Mouse (Mus musculus) monocyte, adult 2 months (primary cell): Measurements from ENCODE around the gene B3gnt8.
A peak's percentile ranks its signal among the peaks of the same experiment; 100 is the strongest.

ENCODE experiments used
- DNase-seq, 2 experiments: peaks; one replicate each; pipeline ENCODE4 v3.0.0; 2022; ENCODE audit warnings: low spot score in 2 of 2, low read depth in 1 of 2

B3gnt8 gene

GRCm38 (mm10) chr7:25618865-25619721, 7.4 kb upstream of the B3gnt8 start, which contains the start of gene Dmac2:
TSS of gene Dmac2 (plus strand) at chr7:25619414.
- peak; percentile 76 to 86 for DNase-seq

GRCm38 (mm10) chr7:25619722-25619991, 6.8 kb upstream of the B3gnt8 start:
- DNase-seq = no peak

GRCm38 (mm10) chr7:25620101-25620500, 6.4 kb upstream of the B3gnt8 start:
- DNase-seq = no peak

GRCm38 (mm10) chr7:25620751-25621150, 5.7 kb upstream of the B3gnt8 start:
- no peak for DNase-seq

GRCm38 (mm10) chr7:25623857-25624370, 2.5 kb upstream of the B3gnt8 start:
- DNase-seq = no peak

- DNase-seq = no peak
These were observed 1.6 kb upstream of the B3gnt8 start for GRCm38 (mm10) chr7:25624851-25625250.

- no peak for DNase-seq
These were observed 732 bp upstream of the B3gnt8 start for GRCm38 (mm10) chr7:25625594-25626250.

- no peak for DNase-seq
These were observed 1.2 kb downstream of the B3gnt8 start for GRCm38 (mm10) chr7:25627431-25628322.

GRCm38 (mm10) chr7:25628323-25628620, 1.8 kb downstream of the B3gnt8 start:
- DNase-seq = no peak

GRCm38 (mm10) chr7:25632679-25633078, 6.2 kb downstream of the B3gnt8 start:
- DNase-seq = peak; percentile 61 to 62

- DNase-seq = no peak
These were observed 9.9 kb downstream of the B3gnt8 start for GRCm38 (mm10) chr7:25636373-25636772.

GRCm38 (mm10) chr7:25637099-25637498, 10.6 kb downstream of the B3gnt8 start:
- no peak for DNase-seq

GRCm38 (mm10) chr7:25639754-25640153, 13.3 kb downstream of the B3gnt8 start:
- DNase-seq = no peak

- no peak for DNase-seq
These were observed 17.7 kb downstream of the B3gnt8 start for GRCm38 (mm10) chr7:25644136-25644535.

- no peak for DNase-seq
These were observed 18.2 kb downstream of the B3gnt8 start for GRCm38 (mm10) chr7:25644631-25645030.

- DNase-seq = no peak
These were observed 18.6 kb downstream of the B3gnt8 start for GRCm38 (mm10) chr7:25645074-25645473.

- DNase-seq = no peak
These were observed 21.2 kb downstream of the B3gnt8 start for GRCm38 (mm10) chr7:25647574-25648123.

- peak in 1 of 2 experiments; percentile 42 for DNase-seq
These were observed 23.4 kb downstream of the B3gnt8 start for GRCm38 (mm10) chr7:25649839-25650238.

GRCm38 (mm10) chr7:25651281-25651680, 24.8 kb downstream of the B3gnt8 start:
- DNase-seq = peak in 1 of 2 experiments; percentile 40

- DNase-seq = no peak
These were observed 25.8 kb downstream of the B3gnt8 start for GRCm38 (mm10) chr7:25652244-25652759.
